Mouse (Mus musculus) ES-E14 (cell line): ENCODE measurements around the gene Antxr1. TPM values are rescaled to one million over a fixed set of nuclear protein-coding genes. Genes with fewer than 3 reads are reported as not detected.

ENCODE experiments used
- DNase-seq: peaks from one replicate; pipeline ENCODE4 v3.0.0-alpha.2; 2013; ENCODE audit warnings: low read depth, low spot score
- H3K27ac ChIP-seq: 2 replicates; pipeline ENCODE4 v1.5.1; 2012; ENCODE audit warnings: low read depth, mild to moderate bottlenecking, low read length, moderate library complexity, mixed read lengths; ENCODE audit not compliant: poor library complexity, insufficient read depth, severe bottlenecking
- H3K36me3 ChIP-seq: 2 replicates; pipeline ENCODE4 v1.6.1; 2012; ENCODE audit warnings: mild to moderate bottlenecking, low read length, moderate library complexity, mixed read lengths; ENCODE audit not compliant: control insufficient read depth, poor library complexity, insufficient read depth, severe bottlenecking
- H3K4me1 ChIP-seq, 2 experiments: fragments of 150-350 bp in 1 of 2; sonication (generic) in 1 of 2; 2 replicates each; pipeline ENCODE4 v1.6.1; 2012; ENCODE audit warnings: low read length in 2 of 2, mild to moderate bottlenecking in 1 of 2, mixed read lengths in 1 of 2; ENCODE audit not compliant: control insufficient read depth in 2 of 2, insufficient read depth in 2 of 2, poor library complexity in 1 of 2
- H3K4me3 ChIP-seq, 2 experiments: fragments of 150-350 bp in 1 of 2; sonication (generic) in 1 of 2; 2 replicates each; pipeline ENCODE4 v1.5.1; 2012; ENCODE audit warnings: low read length in 2 of 2, low read depth in 1 of 2, mild to moderate bottlenecking in 1 of 2, mixed read lengths in 1 of 2; ENCODE audit not compliant: insufficient read depth in 1 of 2, poor library complexity in 1 of 2, severe bottlenecking in 1 of 2
- H3K9ac ChIP-seq: 2 replicates; pipeline ENCODE4 v1.6.1; 2012; ENCODE audit warnings: low read depth, mild to moderate bottlenecking, low read length, mixed read lengths; ENCODE audit not compliant: poor library complexity, insufficient read depth, severe bottlenecking
- H3K9me3 ChIP-seq: fragments of 150-350 bp; sonication (generic); 2 replicates; pipeline ENCODE4 v1.6.1; 2012; ENCODE audit warnings: low read depth, mild to moderate bottlenecking, low read length; ENCODE audit not compliant: control insufficient read depth, insufficient read depth
- CHD2 ChIP-seq: IDR thresholded peaks from 2 replicates; pipeline ENCODE4 v1.6.1; 2014; ENCODE audit warnings: mild to moderate bottlenecking, low read depth, low read length, inconsistent platforms
- HCFC1 ChIP-seq: IDR thresholded peaks from 2 replicates; pipeline ENCODE4 v1.6.1; 2012; ENCODE audit warnings: low read length, inconsistent platforms, borderline replicate concordance; ENCODE audit not compliant: insufficient read depth
- MAFK ChIP-seq: IDR thresholded peaks from 2 replicates; pipeline ENCODE4 v1.6.1; 2014; ENCODE audit warnings: mild to moderate bottlenecking, low read depth, low read length, inconsistent platforms; ENCODE audit not compliant: insufficient read depth
- ZC3H11A ChIP-seq: IDR thresholded peaks from 2 replicates; pipeline ENCODE4 v1.6.1; 2012; ENCODE audit warnings: low read depth, mild to moderate bottlenecking, inconsistent platforms, low read length, borderline replicate concordance
- ZNF384 ChIP-seq: IDR thresholded peaks from 2 replicates; pipeline ENCODE4 v1.6.1; 2012; ENCODE audit warnings: low read depth, low read length, inconsistent platforms
- in situ Hi-C, 2 experiments: fragments of 600-800 bp; cut with MboI; formaldehyde crosslinking; loops; one replicate each; pipeline ENCODE4 v1.15.1; 2025; ENCODE audit warnings: low sequenced_read_pairs in 2 of 2, inconsistent platforms in 1 of 2; ENCODE audit not compliant: unreplicated experiment in 2 of 2
- total RNA-seq: library from RNA; depleted of rRNA; stranded (reverse); fragments of 300-350 nt; gene quantifications from 2 replicates; pipeline ENCODE4 v1.2.3, GENCODE M21; 2012

Antxr1 gene
- total RNA-seq, 1 experiment: 2.5 TPM

DNA sequence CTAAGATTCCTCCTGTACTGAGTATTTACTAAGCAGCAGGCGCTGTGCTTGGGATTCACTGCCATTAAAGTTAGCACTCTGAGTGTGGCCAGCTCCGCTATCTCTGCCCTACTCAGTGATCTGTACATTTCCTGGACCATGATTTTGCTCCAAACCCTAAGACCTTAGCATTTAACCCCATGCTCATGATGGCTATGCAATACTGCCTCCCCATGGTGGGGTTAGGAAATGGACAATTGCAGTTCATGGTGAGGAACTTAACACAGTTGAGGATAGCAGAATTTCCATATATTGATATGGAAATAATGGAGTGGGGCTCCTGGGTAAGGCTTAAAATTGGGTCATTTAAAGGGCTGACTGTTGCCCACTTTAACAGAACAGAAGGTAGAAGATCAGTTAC lies 12.2 kb downstream of the Antxr1 start:
- TF ChIP-seq ZC3H11A (peak; percentile 64; the same call in 1 of the 2 replicates), ZNF384 (no peak), HCFC1 (no peak), CHD2 (no peak)
- peak; percentile 29 for DNase-seq

DNA sequence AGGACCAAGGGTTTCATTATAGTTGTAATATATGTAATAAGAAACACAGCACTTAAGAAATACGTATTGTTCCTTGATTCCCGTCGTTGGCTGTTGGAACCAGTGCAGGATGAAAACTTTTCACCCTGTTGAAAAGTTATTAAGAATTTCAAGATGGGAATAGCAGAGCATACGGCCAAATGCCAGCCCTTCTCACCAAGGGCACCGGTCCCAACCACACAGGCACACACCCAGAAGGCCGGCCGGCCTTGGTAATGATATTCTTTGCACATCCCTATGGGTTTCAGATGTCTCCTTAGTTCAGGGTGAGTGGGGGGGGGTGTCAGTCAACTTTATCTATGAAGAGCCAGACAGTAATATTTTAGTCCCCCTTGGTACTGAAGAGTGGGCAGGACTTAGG lies 17.0 kb downstream of the Antxr1 start:
- no peak for DNase-seq
- Histone ChIP-seq H3K4me1 (no peaks in the 10 kb centered on the region), H3K4me3 (no peak overlapping the region), H3K9ac (no peak overlapping the region), H3K36me3 (no peaks in the 10 kb centered on the region), H3K27ac (no peak overlapping the region), H3K9me3 (no peaks in the 10 kb centered on the region)
- in situ Hi-C loops: loop anchor here (25.0 kb wide), 1 partner anchor 206 kb away; the partner anchor contains the start of gene D6Ertd527e (in 2 of the 2)
- TF ChIP-seq CHD2 (no peak), ZC3H11A (no peak), ZNF384 (no peak), MAFK (no peak), HCFC1 (no peak)

More for the DNA sequence above, 12.2 kb downstream of the Antxr1 start:
- no peak overlapping the region for H3K9ac ChIP-seq
- no peaks in the 10 kb centered on the region for H3K36me3 ChIP-seq
- no peak overlapping the region for H3K4me3 ChIP-seq
- in situ Hi-C loops: loop anchor here (25.0 kb wide), 1 partner anchor 211 kb away; the partner anchor contains the start of gene D6Ertd527e (in 2 of the 2)
- H3K9me3 ChIP-seq: no peaks in the 10 kb centered on the region
- H3K27ac ChIP-seq: no peak overlapping the region
- no peaks in the 10 kb centered on the region for H3K4me1 ChIP-seq

DNA sequence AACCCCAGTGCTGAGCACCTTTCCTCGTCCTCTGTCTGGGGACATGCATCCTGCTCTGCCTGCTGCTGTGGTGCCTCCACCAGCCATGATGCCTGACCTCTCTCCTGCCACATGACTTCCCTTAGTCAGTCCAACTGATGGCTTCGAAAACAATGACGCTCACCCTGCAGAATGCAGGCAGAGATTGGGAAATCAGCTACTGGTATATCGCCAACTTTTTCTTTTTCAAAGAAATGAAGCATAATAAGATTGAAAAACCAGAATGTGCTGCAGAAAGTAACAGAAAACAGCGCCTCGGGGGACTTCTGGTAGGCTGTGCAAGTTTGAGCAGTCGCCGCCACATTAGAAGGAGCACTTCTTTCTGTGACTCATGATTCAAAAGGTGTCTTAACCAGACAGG lies 18.7 kb downstream of the Antxr1 start:
- H3K4me3 ChIP-seq: no peak overlapping the region
- no peaks in the 10 kb centered on the region for H3K4me1 ChIP-seq
- no peaks in the 10 kb centered on the region; the same call in 1 of the 2 replicates for H3K36me3 ChIP-seq
- H3K27ac ChIP-seq: no peak overlapping the region
- H3K9me3 ChIP-seq: no peaks in the 10 kb centered on the region
- in situ Hi-C loops: loop anchor here (25.0 kb wide), 1 partner anchor 205 kb away; the partner anchor contains the start of gene D6Ertd527e (in 2 of the 2)
- no peak for TF ChIP-seq MAFK
- no peak for TF ChIP-seq ZC3H11A
- no peak for TF ChIP-seq CHD2
- no peak for TF ChIP-seq HCFC1
- no peak for TF ChIP-seq ZNF384
- DNase-seq: no peak
- H3K9ac ChIP-seq: no peak overlapping the region

DNA sequence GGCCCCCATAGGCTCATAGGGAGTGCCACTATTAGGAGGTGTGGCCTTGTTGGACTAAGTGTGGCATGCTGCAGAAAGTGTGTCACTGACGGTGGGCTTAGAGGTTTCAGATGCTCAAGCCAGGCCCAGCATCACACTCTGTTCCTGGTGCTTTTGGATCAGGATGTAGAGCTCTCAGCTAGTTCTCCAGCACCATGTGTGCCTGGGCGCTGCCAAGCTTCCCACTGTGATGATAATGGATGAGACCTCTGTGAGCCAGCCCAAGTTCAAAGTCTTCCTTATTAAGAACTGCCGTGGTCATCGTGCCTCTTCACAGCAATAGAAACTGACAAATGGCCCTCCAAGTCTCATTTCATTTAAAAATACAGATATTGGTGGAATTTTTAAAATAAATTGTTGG lies 22.9 kb downstream of the Antxr1 start:
- no peaks in the 10 kb centered on the region for H3K9me3 ChIP-seq
- no peak overlapping the region for H3K4me3 ChIP-seq
- H3K4me1 ChIP-seq: no peaks in the 10 kb centered on the region
- H3K27ac ChIP-seq: no peak overlapping the region
- in situ Hi-C loops: loop anchor here (25.0 kb wide), 1 partner anchor 200 kb away; the partner anchor contains the start of gene D6Ertd527e (in 2 of the 2)
- DNase-seq: no peak
- no peak for TF ChIP-seq ZC3H11A
- TF ChIP-seq CHD2: no peak
- TF ChIP-seq ZNF384: no peak
- TF ChIP-seq HCFC1: no peak
- no peak for TF ChIP-seq MAFK
- no peaks in the 10 kb centered on the region; the same call in 1 of the 2 replicates for H3K36me3 ChIP-seq
- no peak overlapping the region for H3K9ac ChIP-seq
